Mouse (Mus musculus): Measurements from ENCODE around the gene Nup93. TPM values are rescaled to one million over a fixed set of nuclear protein-coding genes. Genes with fewer than 3 reads are reported as not detected.
"Not testable (repeated sequence)": the region's sequence is repeated elsewhere in the genome, so short reads cannot be mapped to it uniquely, and the experiment has no call there.

Gene Nup93
- polyA plus RNA-seq (2012; rRNA removed): 22.7 and 24.3 TPM in 2 replicates

- DNase-seq (ENCODE audit: low read depth): peak; percentile 74
Measured at GRCm38 (mm10) chr8:94214252-94215173, at the start of gene Nup93. TSS of gene Nup93 (plus strand) at chr8:94214564.

GRCm38 (mm10) chr8:94165772-94166171, 48.6 kb upstream of the Nup93 start:
- not testable (repeated sequence) for DNase-seq (ENCODE audit: low read depth)

- DNase-seq (ENCODE audit: low read depth): no peak
Measured at GRCm38 (mm10) chr8:94167244-94167643, 47.1 kb upstream of the Nup93 start.

GRCm38 (mm10) chr8:94169547-94169946, 44.8 kb upstream of the Nup93 start:
- DNase-seq (ENCODE audit: low read depth): no peak

DNA sequence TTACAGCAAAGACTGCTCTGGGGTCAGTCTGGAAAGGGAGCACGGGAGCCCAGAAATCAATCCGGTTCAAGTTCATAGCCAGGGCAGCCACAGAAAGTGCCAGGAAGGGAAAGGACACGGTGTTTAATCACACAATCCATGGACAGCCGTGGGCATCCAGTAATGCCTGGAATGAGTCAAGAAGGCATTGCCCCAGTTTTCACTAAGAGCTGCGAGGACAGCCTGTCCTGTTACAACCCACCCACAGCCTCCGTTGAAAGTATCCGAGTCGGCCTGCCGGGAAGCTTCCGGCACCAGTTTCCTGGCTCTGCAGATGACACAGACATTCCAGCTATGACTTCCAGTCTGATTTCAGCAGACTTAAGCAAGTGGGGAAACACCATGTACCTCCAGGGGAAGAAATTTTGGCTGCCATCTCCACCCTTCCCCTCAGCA, 43.0 kb upstream of the Nup93 start:
- DNase-seq (ENCODE audit: low read depth): no peak

- no peak for DNase-seq (ENCODE audit: low read depth)
Measured at GRCm38 (mm10) chr8:94172075-94172808, 42.1 kb upstream of the Nup93 start, which contains the start of gene Mt2. TSS of gene Mt2 (plus strand) at chr8:94172664.

- no peak for DNase-seq (ENCODE audit: low read depth)
Measured at GRCm38 (mm10) chr8:94172809-94173732, 41.3 kb upstream of the Nup93 start.

GRCm38 (mm10) chr8:94173848-94174403, 40.4 kb upstream of the Nup93 start:
- DNase-seq (ENCODE audit: low read depth): no peak

GRCm38 (mm10) chr8:94174619-94175213, 39.6 kb upstream of the Nup93 start:
- DNase-seq (ENCODE audit: low read depth): no peak

- DNase-seq (ENCODE audit: low read depth): no peak
Measured at GRCm38 (mm10) chr8:94177716-94178390, 36.5 kb upstream of the Nup93 start.

GRCm38 (mm10) chr8:94178857-94179712, 35.3 kb upstream of the Nup93 start, which contains the start of gene Mt1:
TSS of gene Mt1 (plus strand) at chr8:94179082.
- DNase-seq (ENCODE audit: low read depth): peak; percentile 78

DNA sequence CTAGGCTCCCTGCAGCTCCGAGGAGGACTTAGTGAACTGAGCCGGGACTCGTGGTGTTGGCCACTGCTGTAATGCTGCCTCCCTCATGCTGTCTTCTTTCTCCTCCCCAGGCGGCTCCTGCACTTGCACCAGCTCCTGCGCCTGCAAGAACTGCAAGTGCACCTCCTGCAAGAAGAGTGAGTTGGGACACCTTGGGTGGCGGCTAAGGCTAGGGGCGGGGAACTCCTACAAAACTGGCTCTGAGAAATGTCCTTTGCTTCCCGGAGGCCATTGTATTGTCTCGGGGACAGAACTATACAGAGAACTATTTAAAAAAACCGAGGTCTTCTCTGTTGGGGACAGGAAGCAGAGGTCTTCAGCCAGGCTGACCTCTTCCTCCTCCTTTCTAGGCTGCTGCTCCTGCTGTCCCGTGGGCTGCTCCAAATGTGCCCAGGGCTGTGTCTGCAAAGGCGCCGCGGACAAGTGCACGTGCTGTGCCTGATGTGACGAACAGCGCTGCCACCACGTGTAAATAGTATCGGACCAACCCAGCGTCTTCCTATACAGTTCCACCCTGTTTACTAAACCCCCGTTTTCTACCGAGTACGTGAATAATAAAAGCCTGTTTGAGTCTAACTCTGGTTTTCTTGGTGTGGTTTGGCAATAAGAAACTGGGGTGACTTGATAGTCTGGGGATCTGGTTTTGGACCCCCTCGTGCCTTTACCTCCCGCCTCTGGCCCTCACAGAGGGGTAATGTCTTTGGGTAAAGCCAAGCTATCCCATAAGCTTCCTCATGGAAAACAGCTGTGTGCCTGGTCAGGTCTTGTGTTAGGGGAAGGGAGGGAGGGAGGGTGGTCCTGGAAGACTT, 34.4 kb upstream of the Nup93 start:
- no peak for DNase-seq (ENCODE audit: low read depth)

GRCm38 (mm10) chr8:94180561-94180908, 33.8 kb upstream of the Nup93 start:
- DNase-seq (ENCODE audit: low read depth): no peak

DNA sequence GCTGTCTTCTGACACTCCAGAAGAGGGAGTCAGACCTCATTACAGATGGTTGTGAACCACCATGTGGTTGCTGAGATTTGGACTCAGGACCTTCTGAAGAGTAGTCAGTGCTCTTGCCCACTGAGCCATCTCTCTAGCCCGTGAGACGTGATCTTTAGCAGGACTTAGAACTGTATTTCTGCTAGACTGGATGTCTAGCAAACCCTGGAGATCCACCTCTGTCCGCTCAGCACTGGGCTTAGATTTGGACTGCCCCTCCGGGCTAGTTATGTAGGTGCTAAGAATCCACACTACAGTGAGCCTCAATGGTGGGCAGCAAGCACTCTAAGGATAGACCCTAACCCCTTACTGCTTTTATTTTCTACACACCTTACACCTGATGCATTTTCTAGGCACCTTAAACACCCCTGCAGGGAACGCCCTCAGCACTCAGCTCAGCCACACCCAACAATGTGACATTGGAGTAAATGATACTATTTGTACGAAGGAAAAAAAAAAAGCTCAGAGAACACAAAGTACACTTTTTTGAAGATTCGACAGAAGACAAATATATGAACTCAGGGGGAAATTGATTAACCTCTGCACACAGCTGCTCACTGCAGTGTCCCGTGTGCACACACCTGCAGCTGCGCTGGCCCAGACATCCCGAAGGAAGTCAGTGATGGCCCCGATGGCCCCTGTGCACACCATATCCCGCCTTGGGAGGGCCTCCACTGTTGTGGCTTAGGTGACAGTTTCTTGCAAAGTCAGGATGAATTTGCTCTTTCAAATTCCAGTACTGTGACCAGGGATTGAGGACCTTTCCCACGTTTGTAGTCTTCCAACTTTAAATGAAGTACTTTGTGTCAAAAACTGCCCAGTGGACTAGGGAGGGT, 32.1 kb upstream of the Nup93 start:
- no peak for DNase-seq (ENCODE audit: low read depth)

GRCm38 (mm10) chr8:94183117-94183516, 31.2 kb upstream of the Nup93 start:
- DNase-seq (ENCODE audit: low read depth): no peak

DNA sequence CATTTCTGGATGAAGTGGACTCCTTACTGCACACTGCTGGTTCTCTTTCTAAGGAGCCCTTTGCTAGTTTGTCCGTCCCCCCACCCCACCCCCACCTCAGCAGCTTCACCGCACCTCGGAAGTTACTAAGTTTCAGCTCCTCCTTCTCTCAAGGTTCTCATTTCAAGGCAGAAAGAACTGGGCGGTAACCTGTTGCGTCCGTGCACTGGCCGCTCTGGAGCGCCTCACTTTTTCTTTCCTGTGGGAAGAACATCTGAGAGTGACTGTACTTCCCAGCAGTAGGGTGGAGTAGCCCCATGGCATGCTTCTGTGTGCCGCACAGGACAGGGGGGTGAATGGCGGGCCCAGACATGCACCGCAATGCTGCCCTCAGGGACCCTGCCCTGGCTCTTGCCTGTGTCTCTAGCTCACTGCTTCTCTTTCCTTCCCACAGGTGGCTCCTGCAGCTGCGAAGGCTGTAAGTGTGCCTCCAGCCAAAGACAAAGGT, 30.0 kb upstream of the Nup93 start:
- no peak for DNase-seq (ENCODE audit: low read depth)

DNA sequence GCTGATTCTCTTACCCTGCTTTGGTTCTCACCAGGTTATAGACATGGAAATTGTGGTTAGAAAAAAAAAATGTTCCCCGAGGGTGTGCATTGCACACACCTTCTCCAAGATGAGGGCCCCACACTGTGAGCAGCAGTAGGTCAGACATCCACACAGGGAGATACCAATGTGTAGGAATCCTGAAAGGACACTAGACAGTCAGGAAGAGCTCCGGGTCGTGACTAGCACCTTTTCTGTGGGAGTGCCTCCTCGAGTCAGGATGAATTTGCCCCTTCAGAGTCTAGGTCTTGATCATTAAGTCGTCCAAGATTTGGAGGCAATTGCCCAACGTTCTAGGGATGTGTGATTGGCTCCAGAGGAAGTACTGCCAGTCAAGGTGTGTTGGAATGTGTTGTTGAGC, 28.6 kb upstream of the Nup93 start:
- no peak for DNase-seq (ENCODE audit: low read depth)

Data from gonadal fat pad, adult 2 months (tissue).